Mouse (Mus musculus) thymus, adult 18-20 months (tissue): ENCODE data around the gene M1ap.

Experiments used
- DNase-seq, 2 experiments: peaks; one replicate each; pipeline ENCODE4 v3.0.0; 2022; ENCODE audit warnings: mixed read lengths in 2 of 2

The M1ap gene

DNA sequence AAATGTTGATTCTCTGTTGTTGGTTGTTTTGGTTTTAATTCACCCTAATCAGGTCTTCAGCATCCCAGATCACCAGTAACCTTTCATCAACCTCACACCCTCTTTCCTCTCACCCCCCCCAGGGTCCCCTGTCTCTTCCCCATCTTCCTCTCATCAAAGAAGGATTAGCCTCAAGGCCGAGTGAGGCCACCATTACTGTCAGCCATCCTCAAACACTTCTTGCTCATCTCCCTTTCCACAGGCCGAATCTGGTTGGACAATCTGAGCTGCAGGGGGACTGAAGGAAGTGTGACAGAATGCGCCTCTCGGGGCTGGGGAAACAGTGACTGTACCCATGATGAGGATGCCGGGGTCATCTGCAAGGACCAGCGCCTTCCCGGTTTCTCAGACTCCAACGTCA lies 90.5 kb downstream of the M1ap start:
- DNase-seq = no peak

DNA sequence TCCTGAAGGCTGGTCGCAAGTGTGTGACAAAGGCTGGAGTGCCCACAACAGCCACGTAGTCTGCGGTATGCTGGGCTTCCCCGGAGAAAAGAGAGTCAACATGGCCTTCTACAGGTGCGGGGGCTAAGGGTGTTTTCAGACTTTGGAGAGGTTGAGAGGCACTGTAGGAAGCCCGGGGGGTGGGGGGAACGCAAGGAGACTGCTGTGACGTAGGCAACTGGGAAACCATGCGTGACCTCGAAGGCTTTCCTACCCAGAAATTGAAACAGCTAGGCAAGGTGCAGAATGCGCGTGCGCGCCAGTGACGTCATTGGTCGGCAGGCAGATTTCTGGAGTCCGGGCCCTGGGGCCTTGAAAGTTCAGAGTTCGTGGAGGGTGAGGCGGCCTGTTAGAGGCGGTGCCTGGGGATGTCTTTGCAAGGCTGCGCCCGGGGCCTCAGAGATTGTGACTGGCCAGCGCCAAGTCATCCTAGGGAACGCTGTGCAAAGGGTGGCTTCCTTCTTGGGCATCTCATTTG lies 91.9 kb downstream of the M1ap start:
- peak; percentile 82 to 86 for DNase-seq

DNA sequence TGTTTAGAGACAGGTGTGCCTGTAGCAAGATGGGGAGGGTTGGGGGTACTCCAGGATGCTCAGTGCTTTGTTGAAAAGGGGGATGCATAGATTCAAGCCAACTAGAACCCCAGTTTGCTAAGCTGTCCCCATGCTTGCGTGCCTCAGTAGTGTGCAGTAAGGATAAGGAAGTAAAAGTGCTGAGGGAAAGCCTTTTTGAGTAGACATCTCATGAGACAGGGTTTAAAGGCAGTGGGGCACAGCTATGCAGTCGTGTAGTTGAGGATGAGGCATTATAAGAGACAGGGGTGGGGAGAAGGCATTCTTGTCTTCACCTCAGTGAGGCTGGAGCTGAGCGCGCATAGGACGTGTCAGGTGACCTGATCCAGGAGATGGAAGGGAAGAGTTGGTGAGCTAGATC lies 93.9 kb downstream of the M1ap start:
- DNase-seq = no peak

DNA sequence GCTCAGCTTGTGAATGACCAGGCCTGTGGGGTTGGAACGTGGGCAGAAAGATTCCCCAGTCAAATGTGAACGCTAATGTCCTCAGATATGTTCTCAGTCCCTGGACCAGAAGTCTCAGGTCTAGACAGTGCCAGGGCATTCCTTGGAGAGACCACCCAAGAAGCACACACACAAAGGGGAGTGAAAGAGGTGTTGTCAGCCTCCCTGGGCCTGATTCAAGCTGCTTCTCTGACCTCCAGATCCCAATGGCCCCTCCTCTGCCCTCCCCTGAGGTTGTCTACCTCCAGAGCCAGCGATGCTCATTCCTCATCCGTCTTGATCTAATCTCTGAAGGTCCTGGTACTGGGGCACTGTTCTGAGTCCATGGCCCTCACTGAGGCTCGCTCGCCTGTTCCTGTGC lies 96.9 kb downstream of the M1ap start:
- DNase-seq = no peak

DNA sequence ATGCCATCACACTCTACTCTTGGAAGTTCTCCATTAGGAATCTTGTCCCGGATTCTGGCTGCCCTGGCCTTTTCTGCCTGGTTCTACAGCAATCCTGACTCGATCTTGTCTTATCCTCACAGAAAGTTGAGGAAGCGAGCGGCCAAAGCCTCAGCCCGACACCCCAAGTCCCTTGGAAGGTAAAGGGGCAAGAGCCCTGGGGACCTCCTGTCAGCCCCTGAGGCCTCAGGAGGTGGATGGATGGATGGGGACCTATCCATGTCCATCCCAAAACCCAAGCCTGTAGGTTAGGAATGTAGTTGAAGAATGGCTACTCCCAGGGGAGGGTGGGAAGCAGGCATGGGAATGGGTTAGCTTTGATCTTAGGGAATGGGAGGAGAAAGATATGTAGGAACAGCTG lies 97.3 kb downstream of the M1ap start:
- DNase-seq = no peak

DNA sequence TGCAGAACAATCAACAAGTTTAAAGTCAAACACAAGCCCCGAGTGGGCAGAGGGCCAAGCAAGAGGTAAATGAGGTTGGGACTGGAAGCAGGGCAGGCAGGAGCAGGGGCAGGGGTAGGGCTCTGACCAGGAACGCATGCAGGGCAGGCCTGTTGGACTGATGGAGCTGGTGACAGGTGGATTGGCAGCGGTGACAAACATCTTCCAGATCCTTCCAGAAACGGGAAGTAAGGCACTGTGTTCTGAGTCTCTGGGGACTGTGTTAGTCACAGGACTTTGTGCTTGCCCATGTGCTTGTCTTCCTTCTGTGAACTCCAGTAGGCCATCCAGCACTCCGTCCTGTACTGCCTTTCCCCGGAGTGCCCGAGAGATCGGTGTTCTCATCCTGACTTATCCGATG lies 98.0 kb downstream of the M1ap start:
- no peak for DNase-seq

DNA sequence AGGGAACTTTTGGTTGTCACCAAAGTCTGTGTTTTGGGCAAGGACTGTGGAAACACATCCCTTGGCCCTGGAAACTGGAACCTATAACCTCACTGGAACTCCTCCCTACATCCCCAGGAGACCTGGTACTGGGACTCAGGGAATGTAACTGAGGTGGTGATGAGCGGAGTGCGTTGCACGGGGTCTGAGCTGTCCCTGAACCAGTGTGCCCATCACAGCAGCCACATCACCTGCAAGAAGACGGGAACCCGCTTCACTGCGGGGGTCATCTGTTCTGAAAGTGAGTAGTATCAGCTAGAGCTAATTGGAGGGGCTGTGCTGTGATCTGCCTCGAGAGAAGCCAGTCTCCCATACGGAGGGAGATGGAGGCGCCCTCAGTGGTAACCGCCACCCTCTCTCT lies 102.7 kb downstream of the M1ap start:
- DNase-seq = no peak

DNA sequence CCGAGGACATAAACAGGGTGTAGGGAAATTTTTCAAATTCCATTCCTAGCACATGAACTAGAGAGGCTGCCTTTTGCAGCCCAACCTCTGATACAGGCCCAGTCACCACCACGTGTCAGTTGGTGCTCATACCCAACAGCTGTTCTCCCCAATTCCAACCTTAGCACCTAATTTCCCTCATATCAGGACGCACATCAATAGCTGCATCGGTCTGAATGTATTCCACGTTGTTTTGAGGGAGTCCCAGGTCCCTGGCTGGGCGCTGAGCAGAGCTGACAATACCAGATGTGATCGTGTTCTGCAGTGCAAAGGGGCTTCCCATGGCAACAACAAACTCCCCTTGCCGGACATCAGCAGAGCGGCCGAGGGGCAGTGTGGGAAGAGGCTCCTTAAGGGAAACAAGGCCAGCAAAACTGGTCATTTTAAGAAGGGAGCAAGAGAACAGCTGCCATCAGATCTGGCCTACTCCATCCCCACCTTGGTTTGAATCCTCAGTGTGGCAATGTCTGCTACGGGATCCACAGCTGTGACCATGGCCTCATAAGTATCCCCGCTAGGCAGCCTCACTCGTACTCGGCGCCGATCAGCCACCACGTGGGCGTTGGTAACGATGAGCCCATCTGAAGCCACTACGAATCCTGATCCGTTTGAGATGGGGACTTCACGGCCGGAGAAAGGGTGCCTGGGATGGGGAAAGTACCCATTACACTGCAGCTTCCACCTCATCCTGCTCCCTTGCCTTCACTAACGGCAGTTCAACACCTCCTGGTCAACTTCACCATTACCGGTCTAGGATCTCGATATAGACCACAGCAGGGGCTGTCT lies 106.6 kb downstream of the M1ap start:
- DNase-seq = no peak

DNA sequence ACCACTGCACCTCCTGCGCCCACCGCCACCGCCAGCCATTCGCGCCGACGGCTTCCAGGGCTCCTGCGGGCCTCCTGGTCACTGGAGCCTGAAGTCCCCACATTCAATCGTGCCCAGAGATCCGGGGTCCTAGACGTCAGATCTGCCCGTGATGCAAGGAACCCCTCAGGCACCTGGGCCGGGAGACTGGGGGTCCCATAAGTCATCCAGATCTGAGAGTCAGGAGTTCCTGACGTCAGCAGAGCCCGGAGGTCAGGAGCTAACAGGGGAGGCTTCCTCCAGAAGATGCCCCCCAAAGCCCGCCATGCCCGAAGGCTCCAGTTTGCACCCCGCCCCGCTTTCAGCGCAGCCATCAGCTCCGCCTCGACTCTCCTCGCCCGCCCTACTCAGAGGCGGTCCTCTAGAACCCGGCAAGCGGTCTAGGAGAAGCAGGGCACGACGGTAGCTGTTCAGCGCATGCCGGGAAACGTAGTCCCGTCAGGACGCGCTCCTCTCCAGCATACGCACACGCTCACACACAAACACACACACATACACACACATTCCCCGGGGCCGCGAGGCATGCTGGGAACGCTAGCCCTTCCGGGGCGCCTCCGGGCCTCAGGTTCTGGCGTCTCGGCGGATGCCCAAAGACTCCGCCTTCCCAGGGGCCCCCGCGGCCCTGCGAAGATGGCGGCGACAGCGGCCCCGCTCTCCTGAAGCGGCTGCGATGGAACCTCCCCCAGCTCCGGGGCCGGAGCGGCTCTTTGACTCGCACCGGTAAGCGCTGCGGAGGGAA lies 107.6 kb downstream of the M1ap start, which contains the start of gene Aup1:
Gene Aup1 (plus strand): TSS at position 448 of the 778 bp plus-strand sequence.
- DNase-seq = peak; percentile 94 to 97

DNA sequence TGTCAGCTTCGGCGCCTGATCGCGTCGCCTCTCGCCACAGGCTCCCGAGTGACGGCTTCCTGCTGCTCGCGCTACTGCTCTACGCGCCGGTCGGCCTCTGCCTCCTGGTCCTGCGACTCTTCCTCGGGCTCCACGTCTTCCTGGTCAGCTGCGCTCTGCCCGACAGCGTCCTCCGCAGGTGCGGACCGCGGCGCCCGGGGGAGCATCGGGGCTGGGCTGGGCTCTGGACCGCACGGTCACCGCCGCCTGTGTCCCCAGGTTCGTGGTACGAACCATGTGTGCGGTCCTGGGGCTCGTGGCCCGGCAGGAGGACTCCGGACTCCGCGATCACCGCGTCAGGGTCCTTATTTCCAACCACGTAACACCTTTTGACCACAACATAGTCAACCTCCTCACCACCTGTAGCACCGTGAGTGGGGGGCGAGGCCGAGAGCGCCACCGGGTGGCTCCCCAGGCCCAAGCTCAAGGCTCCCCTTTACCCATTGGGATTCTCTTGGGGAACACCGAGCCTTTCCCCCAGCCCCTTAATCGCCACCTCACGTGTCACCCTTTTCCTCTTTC lies 108.2 kb downstream of the M1ap start, which contains the start of gene Htra2:
Gene Htra2 (minus strand): TSS at position 403 of the 561 bp plus-strand sequence.
- peak in 1 of 2 experiments; percentile 63 for DNase-seq

DNA sequence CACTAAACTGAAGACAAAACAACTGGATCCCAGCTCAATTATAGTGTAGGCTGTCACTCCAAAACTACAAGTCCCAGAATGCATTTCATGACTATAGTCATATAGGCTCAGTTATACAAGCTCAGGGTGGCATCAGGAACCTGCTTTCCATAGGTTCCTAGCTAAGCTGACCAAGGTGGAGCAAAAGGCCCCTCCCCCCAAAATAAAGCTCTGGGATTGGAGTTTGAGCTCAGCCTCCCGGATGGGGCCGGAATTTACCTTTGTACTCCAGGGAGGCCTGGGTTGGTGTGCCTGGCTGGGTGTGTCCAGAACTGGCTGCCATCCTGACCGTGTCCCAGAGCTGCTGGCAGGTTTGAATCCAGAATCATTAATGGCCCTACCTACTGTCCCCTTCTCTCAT lies 111.1 kb downstream of the M1ap start, which contains the start of gene Dqx1:
Gene Dqx1 (plus strand): TSS at position 55 of the 400 bp plus-strand sequence.
- no peak for DNase-seq

DNA sequence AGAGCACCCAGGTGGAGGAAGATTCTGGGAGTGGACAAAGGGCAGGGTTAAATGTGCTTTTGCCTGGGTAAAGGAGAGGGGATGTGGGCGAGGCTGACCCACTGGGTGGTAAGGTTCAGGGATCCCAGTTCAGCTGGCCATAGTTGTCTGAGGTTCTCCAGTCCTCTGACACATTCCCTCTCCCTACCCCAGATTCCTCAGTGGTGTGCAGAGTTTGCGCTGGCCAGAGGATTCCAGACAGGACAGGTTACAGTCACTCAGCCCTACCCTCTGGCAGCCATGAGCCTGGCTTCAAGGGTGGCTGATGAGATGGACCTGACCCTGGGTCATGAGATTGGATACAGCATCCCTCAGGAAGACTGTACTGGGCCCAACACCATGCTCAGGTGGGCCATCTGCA lies 112.0 kb downstream of the M1ap start:
- DNase-seq = no peak

DNA sequence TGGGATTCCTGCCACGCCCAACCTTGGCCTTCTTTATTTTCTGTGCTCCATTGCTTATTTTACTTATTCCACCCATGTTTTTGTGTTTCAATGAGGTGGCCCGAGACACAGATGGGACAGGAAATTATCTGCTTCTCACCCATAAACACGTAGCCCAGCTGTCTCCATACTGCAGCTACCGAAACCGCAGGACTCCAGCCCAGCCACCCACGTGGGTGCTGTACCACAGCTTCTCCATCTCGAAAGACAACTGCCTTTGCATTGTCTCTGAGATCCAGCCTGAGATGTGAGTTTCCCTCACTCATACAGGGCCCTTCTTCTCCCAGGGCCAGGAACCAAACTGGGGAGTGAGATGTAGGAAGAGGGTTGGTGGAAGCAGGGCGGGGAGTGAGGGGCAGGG lies 119.3 kb downstream of the M1ap start:
- no peak for DNase-seq

DNA sequence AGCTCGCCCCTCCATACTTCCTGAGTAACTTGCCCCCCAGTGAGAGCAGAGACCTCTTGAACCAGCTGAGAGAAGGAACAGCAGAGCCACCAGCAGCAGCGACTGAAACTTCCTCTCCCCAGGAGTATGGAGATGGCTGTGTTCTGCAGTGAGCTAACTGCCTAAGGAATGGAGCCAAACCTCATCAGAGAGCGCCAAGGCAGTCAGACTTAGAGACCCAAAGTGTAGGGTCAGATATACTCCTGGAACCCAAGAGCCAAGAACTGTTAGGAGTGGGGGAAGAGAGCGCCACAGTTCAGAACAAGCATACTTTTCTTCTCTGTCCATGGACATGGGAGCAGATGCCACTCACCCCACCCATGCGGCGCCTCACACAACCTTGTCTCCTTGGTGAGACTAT lies 119.7 kb downstream of the M1ap start:
- DNase-seq = no peak

DNA sequence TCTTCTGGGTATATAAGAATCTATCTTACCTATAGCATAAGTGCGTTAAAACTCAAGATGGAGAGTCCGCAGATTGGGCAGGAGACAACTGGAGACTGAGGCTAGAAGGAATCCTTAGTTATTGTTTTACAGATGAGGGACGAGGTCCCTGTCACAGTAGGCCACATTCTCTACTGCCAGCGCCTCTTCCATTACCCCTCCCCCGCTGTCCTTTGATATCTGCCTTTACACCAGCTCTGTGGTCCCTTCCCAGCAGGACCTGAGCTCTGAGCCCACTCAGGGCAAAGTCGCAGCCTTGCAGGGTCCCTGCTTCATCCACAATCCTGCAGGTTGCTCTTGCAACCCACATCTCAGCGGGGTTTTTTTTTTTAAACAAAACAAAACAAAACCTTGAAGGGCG lies 121.5 kb downstream of the M1ap start:
- DNase-seq = no peak

DNA sequence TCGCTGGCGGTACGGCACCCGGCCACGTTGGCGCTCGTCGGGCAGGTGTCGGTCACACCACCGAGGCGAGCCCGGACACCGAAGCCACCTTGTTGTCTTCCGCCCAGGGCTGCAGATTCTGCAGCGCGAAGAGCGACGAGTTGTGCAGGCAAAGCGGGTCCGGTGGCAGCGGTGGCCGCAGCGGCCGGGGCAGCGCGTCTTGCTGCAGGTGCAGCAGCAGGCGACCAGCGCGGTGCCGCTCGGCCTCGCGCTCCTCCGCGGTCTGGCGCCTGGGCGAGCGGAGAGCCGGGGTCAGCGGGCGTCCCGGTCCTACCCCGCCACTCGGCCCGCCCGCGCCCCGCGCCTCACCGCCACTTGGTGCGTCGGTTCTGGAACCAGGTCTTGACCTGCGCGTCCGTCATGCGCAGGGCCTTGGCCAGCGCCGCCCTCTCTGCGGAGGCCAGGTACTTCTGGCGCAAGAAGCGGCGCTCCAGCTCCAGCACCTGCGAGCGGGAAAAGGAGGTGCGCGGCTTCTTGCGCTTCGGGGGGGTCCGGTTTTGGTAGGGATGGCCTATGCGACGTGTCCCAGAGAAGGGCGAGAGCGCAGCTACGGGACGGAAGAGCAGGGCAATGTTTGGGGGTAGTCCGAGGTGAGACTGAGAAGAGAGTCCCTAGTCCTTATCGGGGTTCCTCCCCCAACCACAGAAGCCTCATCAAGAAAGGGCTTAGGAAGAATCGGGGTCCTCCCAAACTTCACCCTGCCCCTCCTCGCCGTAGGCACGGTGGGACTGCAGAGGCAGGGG lies 122.2 kb downstream of the M1ap start:
- DNase-seq = no peak

DNA sequence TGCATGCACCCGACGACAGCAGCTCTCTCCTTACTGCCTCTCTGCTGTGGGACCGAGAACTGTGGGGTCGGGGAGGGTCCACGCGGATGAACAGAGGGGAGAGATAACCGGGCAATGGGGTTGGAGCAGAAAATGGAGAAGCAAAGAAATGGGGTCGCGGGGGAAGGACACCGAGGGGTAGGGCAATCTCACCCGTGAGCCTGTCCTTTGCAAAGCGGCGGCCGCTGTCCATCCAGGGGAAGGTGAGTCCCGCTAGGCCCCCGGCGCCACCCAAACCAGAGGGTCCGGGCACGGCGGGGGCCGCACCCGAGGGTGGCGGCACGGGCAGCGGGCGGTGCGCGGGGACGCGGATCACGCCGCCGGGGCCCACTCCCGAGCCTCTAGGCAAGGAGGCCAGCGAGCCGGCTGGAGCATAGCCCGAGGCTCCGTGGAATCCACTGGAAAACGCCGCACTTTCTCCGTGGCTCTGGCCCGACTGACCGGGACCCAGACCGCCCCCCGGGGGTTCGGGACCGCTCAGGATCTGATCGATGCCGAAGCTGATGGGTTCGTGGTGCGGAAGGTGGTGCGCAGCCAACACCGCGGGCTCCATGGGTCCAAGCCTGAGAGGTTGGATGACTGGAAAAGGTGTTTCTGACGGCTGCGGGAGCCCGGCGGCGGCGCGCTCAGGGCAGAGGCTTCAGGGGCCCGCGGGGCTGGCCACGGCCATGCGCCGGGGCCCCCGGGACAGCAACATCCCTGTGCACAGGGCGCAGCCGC lies 123.0 kb downstream of the M1ap start:
- DNase-seq = no peak

DNA sequence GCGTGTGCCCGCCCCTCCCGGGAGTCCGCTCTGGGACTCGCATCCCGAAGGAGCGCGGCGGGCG lies 123.4 kb downstream of the M1ap start, which contains the start of gene Tlx2:
Gene Tlx2 (minus strand): TSS at position 47 of the 64 bp plus-strand sequence.
- DNase-seq = no peak

DNA sequence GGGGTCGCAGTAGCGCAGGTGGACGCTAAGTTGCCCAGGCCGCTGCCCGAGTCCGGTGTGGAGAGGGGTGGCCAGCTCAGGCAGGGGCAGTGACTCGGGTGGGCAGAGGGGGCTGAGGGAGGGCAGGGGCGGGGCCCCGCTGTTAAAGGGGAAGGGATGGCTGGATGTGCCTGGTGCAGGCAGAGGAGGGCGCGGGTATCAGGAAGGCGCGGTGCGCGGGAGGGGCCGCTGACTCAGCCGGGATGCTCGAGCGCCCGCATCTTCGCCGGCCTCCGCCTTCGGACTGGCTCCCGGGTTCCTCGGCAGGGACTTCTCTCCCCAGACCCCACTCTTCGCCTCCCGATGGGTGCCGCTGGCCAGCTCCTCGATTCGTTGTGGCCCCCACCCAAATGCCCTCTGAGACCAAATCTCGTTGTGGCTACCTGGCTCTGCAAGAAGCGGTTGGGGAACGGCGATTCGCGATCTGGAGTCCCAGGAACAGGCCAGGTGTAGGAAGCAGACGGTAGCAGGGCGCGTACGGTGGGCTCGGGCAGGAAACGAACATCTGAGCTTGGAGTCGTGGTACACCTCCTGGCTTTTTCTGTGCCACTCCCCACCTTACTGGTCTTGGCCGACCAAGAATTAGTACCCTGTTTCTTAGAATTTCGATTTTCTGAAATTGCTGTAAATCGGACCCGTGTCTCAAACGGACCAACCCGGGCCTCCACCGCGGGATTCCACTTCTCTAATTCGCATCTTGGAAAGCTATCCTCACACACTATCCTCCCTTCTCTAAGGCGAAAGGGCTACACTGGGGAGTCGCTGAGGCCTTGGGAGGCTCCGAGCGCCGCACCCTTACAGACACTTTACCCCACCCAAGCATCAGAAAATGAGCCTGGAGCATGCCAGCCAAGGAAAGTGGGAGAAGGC lies 123.9 kb downstream of the M1ap start:
- no peak for DNase-seq

DNA sequence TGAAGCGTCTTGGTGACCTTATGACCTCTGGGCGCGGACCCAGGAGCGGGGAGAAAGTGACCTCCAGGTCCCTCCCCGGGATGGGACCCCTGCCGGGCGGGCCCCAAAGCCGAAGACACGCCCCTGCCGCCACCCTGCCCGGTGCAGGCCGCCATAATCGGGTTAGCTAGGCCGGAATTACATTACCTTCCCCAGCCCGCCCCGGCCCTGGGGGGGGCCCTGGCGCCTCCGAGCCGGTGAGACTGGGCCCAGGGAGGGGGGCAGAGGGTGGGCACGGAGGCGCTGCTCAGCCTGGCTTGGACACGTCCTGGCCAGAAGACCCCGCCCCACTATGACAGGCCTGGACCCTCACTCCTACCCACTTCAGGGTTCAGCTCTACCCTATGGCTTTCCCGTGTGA lies 124.5 kb downstream of the M1ap start:
- DNase-seq = no peak

DNA sequence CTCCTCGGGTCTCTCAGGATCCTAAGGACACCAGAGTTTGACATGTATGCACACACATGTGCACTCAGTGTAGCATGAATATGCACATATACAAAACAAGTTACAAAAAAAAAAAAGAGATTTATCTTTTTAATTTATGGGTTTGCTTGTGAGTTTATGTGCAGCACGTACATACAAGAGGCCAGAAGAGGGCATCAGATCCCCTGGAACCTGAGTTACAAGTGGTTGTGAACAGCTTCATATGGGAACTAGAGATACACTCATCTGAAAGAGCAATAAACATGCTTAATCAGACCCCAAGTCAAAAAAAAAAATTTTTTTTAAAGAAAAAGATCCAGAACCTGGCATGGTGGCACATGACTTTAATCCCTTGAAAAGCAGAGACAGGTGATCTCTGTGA lies 128.3 kb downstream of the M1ap start:
- no peak for DNase-seq
